Mouse (Mus musculus): ENCODE data around the gene Amacr.

DNA sequence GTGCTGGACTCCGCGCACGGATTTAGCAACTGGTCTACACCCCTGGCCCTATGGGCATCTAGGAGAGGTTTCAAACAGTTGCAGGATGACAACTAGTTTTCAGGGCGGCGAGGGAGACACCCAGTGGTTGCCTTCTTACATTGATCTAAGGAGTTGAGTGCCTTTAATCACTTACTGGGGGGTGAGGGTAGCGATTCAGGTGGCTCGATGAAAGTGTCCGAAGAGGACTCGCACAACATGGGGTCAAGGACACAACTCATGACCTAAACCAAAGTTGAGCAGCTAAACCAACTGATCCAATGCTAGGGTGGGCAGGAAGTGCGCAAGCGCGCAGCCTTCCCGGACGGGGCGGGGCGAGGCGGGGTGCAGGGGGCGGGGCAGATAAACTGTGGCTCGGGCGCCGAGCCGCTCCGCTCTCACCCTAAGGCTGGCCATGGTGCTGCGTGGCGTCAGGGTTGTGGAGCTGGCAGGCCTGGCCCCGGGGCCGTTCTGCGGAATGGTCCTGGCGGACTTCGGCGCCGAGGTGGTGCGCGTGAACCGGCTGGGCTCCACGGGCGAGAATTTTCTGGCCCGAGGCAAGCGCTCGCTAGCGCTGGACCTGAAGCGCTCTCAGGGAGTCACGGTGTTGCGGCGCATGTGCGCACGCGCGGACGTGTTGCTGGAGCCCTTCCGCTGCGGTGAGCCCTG is at the start of gene Amacr:
- TF ChIP-seq CTCF (IDR thresholded peaks at IDR 0.05; ENCODE audit: low read depth) (peak; percentile 43), EP300 (IDR thresholded peaks at IDR 0.05; ENCODE audit: low read depth) (no peak)
